Mouse (Mus musculus): ENCODE results near the gene Ulk4.

- TF ChIP-seq POLR2A (IDR thresholded peaks at IDR 0.05; ENCODE audit: extremely low read depth, insufficient read depth, low read length), result no peak
- no peak for TF ChIP-seq CTCF (IDR thresholded peaks at IDR 0.05; ENCODE audit: extremely low read depth, insufficient read depth, low read length)
These were observed 128.4 kb downstream of the Ulk4 start for GRCm38 (mm10) chr9:121148602-121149001.
